In genomic region chr14:100753951-100754350, GRCm38 (mm10) we compare ENCODE assay signal across 9 mouse cellular contexts.
DNase-seq lines count a peak whose midpoint lies in the region; ATAC-seq and TF ChIP-seq lines count a peak whose summit lies in the region.
"Had no signal": no experiment of that assay in that cellular context is flagged by ENCODE, and none has a peak within 500 bp of the region (broad histone marks: within the 10 kb centered on the region; RNA-seq: fewer than 3 reads in every experiment).

No protein-coding gene starts in this region.

- TF ChIP-seq EP300 in CH12.LX (IDR thresholded peaks at IDR 0.05; ENCODE audit: low read length): no peak

- H3K4me1 ChIP-seq in kidney, adult 2 months (ENCODE audit: control insufficient read depth, insufficient read depth, low read length): no peaks in the 10 kb centered on the region
- peaks cover 0 to 17% of the 10 kb centered on the region in 2 experiments; a peak in 3 of 4 replicates for H3K4me1 ChIP-seq in CH12.LX (ENCODE audit: control insufficient read depth in 1 of 2, insufficient read depth in 2 of 2)
- H3K4me1 ChIP-seq in limb, embryonic 11.5 days (ENCODE audit: control insufficient read depth, insufficient read depth, low read length): peaks cover 7% of the 10 kb centered on the region; the same call in 1 of the 2 replicates

- no peak overlapping the region for H3K4me2 ChIP-seq in CH12.LX (ENCODE audit: insufficient read depth, low read depth, poor library complexity, severe bottlenecking)
- H3K4me2 ChIP-seq in limb, embryonic 11.5 days (ENCODE audit: low read depth, severe bottlenecking): no peak overlapping the region
- H3K4me2 ChIP-seq: neural tube, embryonic 13.5 days had no signal

- in situ Hi-C loops in CH12.LX (cut with MboI; ENCODE audit: low pct_ligation_motif_present, low pct_unique_long_range_greater_than_20kb, low sequenced_read_pairs): loop anchor here (25.0 kb wide), 1 partner anchor 817 kb away; no protein-coding TSS in a partner anchor

- no peak overlapping the region for H3K9ac ChIP-seq in CH12.LX (ENCODE audit: insufficient read depth, low read depth)
- no peak overlapping the region for H3K9ac ChIP-seq in limb, embryonic 11.5 days (ENCODE audit: low read length)
- H3K9ac ChIP-seq: neural tube, embryonic 13.5 days had no signal

- intact Hi-C loops in left cerebral cortex, postnatal 14 days (cut with DNase I): no loop called here

- no peak for ATAC-seq in limb, embryonic 11.5 days (ENCODE audit: insufficient number of reproducible peaks, low FRiP score, low TSS enrichment, low read depth)

- TF ChIP-seq POLR2A in kidney, adult 2 months (IDR thresholded peaks at IDR 0.05; ENCODE audit: low read depth, low read length): no peak
- TF ChIP-seq POLR2A in CH12.LX (IDR thresholded peaks at IDR 0.05; ENCODE audit: low read depth, low read length): no peak

- peak; percentile 27 for DNase-seq in kidney, adult 2 months
- DNase-seq in kidney, adult 11 months: no peak
- DNase-seq in CH12.LX (ENCODE audit: extremely low read depth) (peak; percentile 65), R1 (ENCODE audit: low read depth, low spot score) (peak; percentile 81)
- DNase-seq in limb, embryonic 11.5 days (ENCODE audit: low spot score): peak; percentile 66
- DNase-seq in spleen, adult 18-20 months: no peak
- no peak for DNase-seq in left cerebral cortex, postnatal 14 days (ENCODE audit: low spot score in 2 of 2)
- no peak for DNase-seq in cerebellum, adult 18-20 months

- WGBS in kidney, adult 2 months: 57% methylated on average over 2 of the region's 2 CpGs
- WGBS in limb, embryonic 11.5 days: 39% methylated on average over 2 of the region's 2 CpGs

- H3K79me2 ChIP-seq in CH12.LX (replicated peaks; ENCODE audit: control insufficient read depth, extremely low read depth, insufficient read depth, poor library complexity, severe bottlenecking): no peaks in the 10 kb centered on the region

- peak; percentile 83 for TF ChIP-seq RAD21 in CH12.LX (IDR thresholded peaks at IDR 0.05; ENCODE audit: low read depth, low read length)

- no peak overlapping the region for H3K4me3 ChIP-seq in kidney, adult 2 months (ENCODE audit: insufficient read depth, low read depth, low read length)
- no peak overlapping the region for H3K4me3 ChIP-seq in CH12.LX (replicated peaks in 1 of 3; ENCODE audit: low read depth in 2 of 3, low read length in 2 of 3, poor library complexity in 1 of 3)
- no peak overlapping the region for H3K4me3 ChIP-seq in limb, embryonic 11.5 days (ENCODE audit: low read depth, low read length)
- H3K4me3 ChIP-seq: neural tube, embryonic 13.5 days had no signal

- H3K9me3 ChIP-seq in CH12.LX (replicated peaks; ENCODE audit: low read length): no peaks in the 10 kb centered on the region
- H3K9me3 ChIP-seq in limb, embryonic 11.5 days (ENCODE audit: control insufficient read depth, low read length): no peaks in the 10 kb centered on the region
- H3K9me3 ChIP-seq: neural tube, embryonic 13.5 days had no signal

- TF ChIP-seq CTCF in kidney, adult 2 months (conservative IDR thresholded peaks at IDR 0.05; ENCODE audit: insufficient read depth, insufficient read length, low read depth, low read length): peak; percentile 53
- TF ChIP-seq CTCF in CH12.LX (conservative IDR thresholded peaks at IDR 0.05 in 1 of 2, IDR thresholded peaks at IDR 0.05 in 1 of 2; ENCODE audit: low read depth in 2 of 2, low read length in 2 of 2): peak; percentile 72 to 78

- no peaks in the 10 kb centered on the region for H3K36me3 ChIP-seq in kidney, adult 2 months (ENCODE audit: control insufficient read depth, insufficient read depth, low read length)
- H3K36me3 ChIP-seq in CH12.LX (replicated peaks in 1 of 2; ENCODE audit: control insufficient read depth in 1 of 2, insufficient read depth in 1 of 2, low read length in 1 of 2): no peaks in the 10 kb centered on the region
- H3K36me3 ChIP-seq in limb, embryonic 11.5 days (ENCODE audit: control insufficient read depth, insufficient read depth, low read length): no peaks in the 10 kb centered on the region
- H3K36me3 ChIP-seq: neural tube, embryonic 13.5 days had no signal

- H3K27me3 ChIP-seq in kidney, adult 2 months (replicated peaks; ENCODE audit: control insufficient read depth, insufficient read depth, low read length): no peaks in the 10 kb centered on the region
- no peaks in the 10 kb centered on the region for H3K27me3 ChIP-seq in CH12.LX (replicated peaks)
- no peaks in the 10 kb centered on the region for H3K27me3 ChIP-seq in limb, embryonic 11.5 days (ENCODE audit: control insufficient read depth, insufficient read depth, low read length)
- H3K27me3 ChIP-seq: neural tube, embryonic 13.5 days had no signal

- dilution Hi-C loops in CH12.LX (cut with MboI; ENCODE audit: extremely low pct_ligation_motif_present, extremely low pct_unique_long_range_greater_than_20kb, low sequenced_read_pairs): no loop called here

- H3K27ac ChIP-seq in kidney, adult 2 months (ENCODE audit: insufficient read depth, low read depth, low read length): no peak overlapping the region
- no peak overlapping the region for H3K27ac ChIP-seq in CH12.LX (ENCODE audit: insufficient read depth, low read depth)
- H3K27ac ChIP-seq in limb, embryonic 11.5 days (replicated peaks; ENCODE audit: low read depth, low read length): no peak overlapping the region
- H3K27ac ChIP-seq: neural tube, embryonic 13.5 days had no signal

TF ChIP-seq in CH12.LX, 34 proteins besides CTCF, POLR2A, EP300 and RAD21:
- TF ChIP-seq RCOR1 (conservative IDR thresholded peaks at IDR 0.05; ENCODE audit: low read depth, low read length): no peak
- peak; percentile 68 for TF ChIP-seq SMC3 (IDR thresholded peaks at IDR 0.05; ENCODE audit: low read depth, low read length)

Comparison
In these comparisons a context has a peak if more than half of its experiments do, and no peak if none do; other contexts are left out.
1. DNase-seq: peak in kidney, adult 2 months (single experiment), CH12.LX (single experiment), R1 (single experiment) and limb, embryonic 11.5 days (single experiment); none in kidney, adult 11 months (single experiment), spleen, adult 18-20 months (0 of 2), left cerebral cortex, postnatal 14 days (0 of 2) and cerebellum, adult 18-20 months (0 of 2).